Mouse (Mus musculus) myocyte (in vitro differentiated cells): Measurements from ENCODE around the gene Smg9.

Experiments
- CEBPB ChIP-seq: IDR thresholded peaks from 2 replicates; pipeline ENCODE4 v1.6.1; 2011; ENCODE audit warnings: mild to moderate bottlenecking, moderate library complexity; ENCODE audit not compliant: poor library complexity, insufficient read depth, severe bottlenecking
- E2F4 ChIP-seq: IDR thresholded peaks from one replicate; pipeline ENCODE4 v1.6.1; 2011; ENCODE audit warnings: mild to moderate bottlenecking, control low read depth, moderate library complexity; ENCODE audit not compliant: insufficient read depth
- MAX ChIP-seq: IDR thresholded peaks from one replicate; pipeline ENCODE4 v1.6.1; 2011; ENCODE audit warnings: low read depth, mild to moderate bottlenecking, control low read depth
- MYOD1 ChIP-seq, 3 experiments: IDR thresholded peaks; one replicate each; pipeline ENCODE4 v1.6.1; 2011; ENCODE audit warnings: control low read depth in 2 of 3, low read depth in 2 of 3, mild to moderate bottlenecking in 2 of 3, moderate library complexity in 1 of 3; ENCODE audit not compliant: insufficient read length in 2 of 3, control insufficient read depth in 1 of 3
- MYOG ChIP-seq, 3 experiments: IDR thresholded peaks; one replicate each; pipeline ENCODE4 v1.6.1; 2011; ENCODE audit warnings: control low read depth in 2 of 3, low read depth in 2 of 3, mild to moderate bottlenecking in 2 of 3; ENCODE audit not compliant: insufficient read length in 2 of 3, control insufficient read depth in 1 of 3, insufficient read depth in 1 of 3
- POLR2A ChIP-seq: IDR thresholded peaks from one replicate; pipeline ENCODE4 v1.6.1; 2011; ENCODE audit warnings: low read depth, mild to moderate bottlenecking, control low read depth, moderate library complexity; ENCODE audit not compliant: insufficient read length
- POLR2AphosphoS2 ChIP-seq: IDR thresholded peaks from one replicate; pipeline ENCODE4 v1.6.1; 2011; ENCODE audit warnings: low read depth, control low read depth; ENCODE audit not compliant: insufficient read length

DNA sequence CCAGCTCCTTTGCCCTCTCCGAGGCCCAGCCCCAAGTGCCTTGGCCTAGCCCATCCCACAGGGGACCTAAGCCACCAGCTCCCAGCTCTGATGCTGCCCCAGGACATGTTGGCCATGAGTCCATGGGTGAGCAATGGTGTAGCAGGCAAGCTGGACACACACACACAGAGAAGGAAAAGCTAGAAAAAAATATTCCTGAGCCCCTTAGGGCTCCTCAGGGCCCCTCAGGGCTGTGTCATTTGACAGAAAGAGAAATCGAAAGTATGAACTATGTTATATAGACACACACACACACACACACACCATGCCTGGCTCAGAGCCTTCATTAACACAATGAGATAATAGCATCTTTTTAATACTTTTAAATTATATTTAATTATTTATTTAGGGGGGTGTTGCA, 19.0 kb upstream of the Smg9 start:
- no peak for TF ChIP-seq MAX
- no peak for TF ChIP-seq POLR2A
- TF ChIP-seq MYOG (IDR thresholded peaks at IDR 0.05; ENCODE audit: control insufficient read depth in 1 of 3, insufficient read depth in 1 of 3, insufficient read length in 2 of 3, low read depth in 2 of 3): no peak
- no peak for TF ChIP-seq POLR2AphosphoS2
- no peak for TF ChIP-seq E2F4
- no peak for TF ChIP-seq CEBPB
- no peak for TF ChIP-seq MYOD1 (IDR thresholded peaks at IDR 0.05; ENCODE audit: control insufficient read depth in 1 of 3, insufficient read length in 2 of 3, low read depth in 2 of 3)
